Mouse (Mus musculus): ENCODE measurements at regions not wholly inside any gene's neighbourhood (a gene's known extent, or its start where the extent isn't known, plus 50 kb on each side); places are given as distances from the start of the nearest gene placed in this dataset.

GRCm38 (mm10) chr10:96549651-96550050, 67.2 kb upstream of the Btg1 start:
- TF ChIP-seq CTCF (conservative IDR thresholded peaks at IDR 0.05; ENCODE audit: low read length): no peak
- no peak for TF ChIP-seq POU5F1 (IDR thresholded peaks at IDR 0.05; ENCODE audit: borderline replicate concordance, low read length)
